Mouse (Mus musculus) CD4-positive, CD25-positive, alpha-beta regulatory T cell, adult 2 months (primary cell): Measurements from ENCODE around the gene Ltbr.
"Not testable (repeated sequence)": the region's sequence is repeated elsewhere in the genome, so short reads cannot be mapped to it uniquely, and the experiment has no call there.

Experiments
- DNase-seq: peaks from one replicate; pipeline ENCODE4 v3.0.0-alpha.2; 2012; ENCODE audit warnings: low read depth, low spot score

Gene Ltbr

GRCm38 (mm10) chr6:125312581-125313355 lies 917 bp downstream of the Ltbr start:
- no peak for DNase-seq

- DNase-seq = no peak
Measured at GRCm38 (mm10) chr6:125312171-125312570, 1.5 kb downstream of the Ltbr start.

GRCm38 (mm10) chr6:125309406-125309805 lies 4.3 kb downstream of the Ltbr start:
- DNase-seq = no peak

GRCm38 (mm10) chr6:125308921-125309320 lies 4.8 kb downstream of the Ltbr start:
- DNase-seq = no peak

- no peak for DNase-seq
Measured at GRCm38 (mm10) chr6:125307091-125307490, 6.6 kb downstream of the Ltbr start.

GRCm38 (mm10) chr6:125305465-125305864 lies 8.2 kb downstream of the Ltbr start:
- no peak for DNase-seq

- DNase-seq = not testable (repeated sequence)
Measured at GRCm38 (mm10) chr6:125304408-125304807, 9.3 kb downstream of the Ltbr start.

- DNase-seq = no peak
Measured at GRCm38 (mm10) chr6:125303242-125303641, 10.4 kb downstream of the Ltbr start.

- no peak for DNase-seq
Measured at GRCm38 (mm10) chr6:125302231-125302982, 11.3 kb downstream of the Ltbr start.

GRCm38 (mm10) chr6:125300982-125301381 lies 12.7 kb downstream of the Ltbr start:
- DNase-seq = no peak

- no peak for DNase-seq
Measured at GRCm38 (mm10) chr6:125297149-125297820, 16.4 kb downstream of the Ltbr start.

- DNase-seq = no peak
Measured at GRCm38 (mm10) chr6:125294049-125294448, 19.6 kb downstream of the Ltbr start.

GRCm38 (mm10) chr6:125292256-125292655 lies 21.4 kb downstream of the Ltbr start:
- DNase-seq = no peak

GRCm38 (mm10) chr6:125291329-125291728 lies 22.4 kb downstream of the Ltbr start:
- DNase-seq = no peak

GRCm38 (mm10) chr6:125288730-125289129 lies 25.0 kb downstream of the Ltbr start:
- no peak for DNase-seq

- no peak for DNase-seq
Measured at GRCm38 (mm10) chr6:125286944-125287343, 26.7 kb downstream of the Ltbr start.

- DNase-seq = no peak
Measured at GRCm38 (mm10) chr6:125285890-125286289, 27.8 kb downstream of the Ltbr start, which contains the start of gene Tuba3a. Gene Tuba3a (minus strand): TSS chr6:125286042.

GRCm38 (mm10) chr6:125284751-125285150 lies 28.9 kb downstream of the Ltbr start:
- no peak for DNase-seq

GRCm38 (mm10) chr6:125284250-125284649 lies 29.4 kb downstream of the Ltbr start:
- DNase-seq = no peak

- DNase-seq = not testable (repeated sequence)
Measured at GRCm38 (mm10) chr6:125282721-125283120, 31.0 kb downstream of the Ltbr start.

- DNase-seq = no peak
Measured at GRCm38 (mm10) chr6:125279729-125280128, 34.0 kb downstream of the Ltbr start.
